Mouse (Mus musculus) thymus, adult 18-20 months (tissue): ENCODE measurements around the gene Srd5a2.

Experiments
- DNase-seq, 2 experiments: peaks; one replicate each; pipeline ENCODE4 v3.0.0; 2022; ENCODE audit warnings: mixed read lengths in 2 of 2

The Srd5a2 gene

GRCm38 (mm10) chr17:73984508-73984907, 63.2 kb downstream of the Srd5a2 start:
- DNase-seq = no peak

- DNase-seq = no peak
Observed at GRCm38 (mm10) chr17:73982871-73983270, 64.8 kb downstream of the Srd5a2 start.

GRCm38 (mm10) chr17:73976066-73976465, 71.7 kb downstream of the Srd5a2 start:
- no peak for DNase-seq

GRCm38 (mm10) chr17:73972648-73973047, 75.1 kb downstream of the Srd5a2 start:
- DNase-seq = no peak

- DNase-seq = no peak
Observed at GRCm38 (mm10) chr17:73971291-73971690, 76.4 kb downstream of the Srd5a2 start.

GRCm38 (mm10) chr17:73970361-73971027, 77.2 kb downstream of the Srd5a2 start:
- no peak for DNase-seq
